Mouse (Mus musculus) heart, postnatal 0 days (tissue): ENCODE measurements around the gene Tmbim7. TPM values are rescaled to one million over a fixed set of nuclear protein-coding genes. Genes with fewer than 3 reads are reported as not detected.
"Not testable (repeated sequence)": the region's sequence is repeated elsewhere in the genome, so short reads cannot be mapped to it uniquely, and the experiment has no call there.

ENCODE experiments used
- ATAC-seq: fragments of 200-750 bp; cut with Nextera tagmentation; 2 replicates; pipeline ENCODE4 v1.8.0; 2017; ENCODE audit warnings: low read depth, moderate number of reproducible peaks, moderate library complexity; ENCODE audit not compliant: insufficient read depth
- DNase-seq: peaks from one replicate; pipeline ENCODE4 v3.0.0-alpha.2; 2016; ENCODE audit warnings: low spot score
- H3K27ac ChIP-seq: fragments of 300-500 bp; sonication (generic); 2 replicates; pipeline ENCODE4 v1.5.1; 2014; ENCODE audit warnings: low read depth, mild to moderate bottlenecking
- H3K27me3 ChIP-seq: fragments of 300-500 bp; sonication (generic); 2 replicates; pipeline ENCODE4 v1.6.1; 2014; ENCODE audit warnings: low read length, mixed read lengths; ENCODE audit not compliant: control insufficient read depth, insufficient read depth
- H3K36me3 ChIP-seq: fragments of 300-500 bp; sonication (generic); replicated peaks from 2 replicates; pipeline ENCODE4 v1.6.1; 2014; ENCODE audit warnings: low read length, mixed read lengths; ENCODE audit not compliant: control insufficient read depth, insufficient read depth
- H3K4me1 ChIP-seq: fragments of 300-500 bp; sonication (generic); 2 replicates; pipeline ENCODE4 v1.6.1; 2014; ENCODE audit warnings: antibody characterized with exemption; ENCODE audit not compliant: control insufficient read depth, insufficient read depth
- H3K4me2 ChIP-seq: fragments of 300-500 bp; sonication (generic); 2 replicates; pipeline ENCODE4 v1.6.1; 2014; ENCODE audit warnings: low read depth, mild to moderate bottlenecking, low read length, moderate library complexity
- H3K4me3 ChIP-seq: fragments of 300-500 bp; sonication (generic); 2 replicates; pipeline ENCODE4 v1.5.1; 2014; ENCODE audit warnings: low read depth, low read length
- H3K9ac ChIP-seq: fragments of 300-500 bp; sonication (generic); replicated peaks from 2 replicates; pipeline ENCODE4 v1.6.1; 2014; ENCODE audit warnings: low read depth, low read length, mixed read lengths
- H3K9me3 ChIP-seq: fragments of 300-500 bp; sonication (generic); replicated peaks from 2 replicates; pipeline ENCODE4 v1.6.1; 2016; ENCODE audit warnings: low read length; ENCODE audit not compliant: control insufficient read depth
- CTCF ChIP-seq: IDR thresholded peaks from 2 replicates; pipeline ENCODE4 v1.5.1; 2016; ENCODE audit warnings: antibody characterized with exemption, control low read depth, low read depth
- EP300 ChIP-seq: IDR thresholded peaks from 2 replicates; pipeline ENCODE4 v1.6.1; 2016; ENCODE audit warnings: antibody characterized with exemption, low read depth
- WGBS: fragments of 180-500 bp; shearing (Covaris S2); extraction: QIAGEN DNeasy Blood & Tissue Kit; methylation state at CpG from one replicate; pipeline ENCODE4 v1.1.7; 2014; 5-methylcytosine and 5-hydroxymethylcytosine counted together
- polyA plus RNA-seq: library from polyadenylated mRNA; unstranded; fragments of >200 nt; fragmentation: Nextera tagmentation; extraction: Ambion mirVana; gene quantifications from 2 replicates; pipeline ENCODE4 v1.2.1, GENCODE M21; 2015
- total RNA-seq: library from RNA; depleted of rRNA; stranded (reverse); fragments of >200 nt; gene quantifications from 2 replicates; pipeline ENCODE4 v1.2.3, GENCODE M21; 2014; ENCODE audit warnings: low replicate concordance

Tmbim7 gene
- total and polyA plus RNA-seq, 2 experiments from 2014 or later = not detected

DNA sequence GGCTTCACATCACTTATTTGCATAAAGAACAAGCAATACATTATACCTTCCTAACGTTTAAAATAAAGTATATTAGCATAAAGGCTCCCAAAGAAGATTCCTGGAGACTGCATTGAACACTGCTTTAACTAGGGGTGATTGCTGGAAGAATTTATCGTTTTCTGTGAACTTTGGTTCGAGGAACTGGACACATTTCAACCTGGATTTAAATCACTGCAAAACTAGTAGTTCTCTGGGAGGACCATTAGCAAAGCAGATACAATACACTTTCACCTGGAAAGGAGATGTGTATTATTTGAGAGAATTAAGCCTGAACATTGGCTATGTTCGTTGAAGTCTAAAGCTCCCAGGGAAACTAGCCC, 2.2 kb upstream of the Tmbim7 start:
- H3K27me3 ChIP-seq = no peaks in the 10 kb centered on the region
- TF ChIP-seq CTCF (no peak), EP300 (no peak)
- 76% methylated on average over 4 of the region's 4 CpGs for WGBS
- H3K4me3 ChIP-seq = no peak overlapping the region
- H3K4me2 ChIP-seq = no peak overlapping the region
- peaks cover 11% of the 10 kb centered on the region for H3K36me3 ChIP-seq
- H3K9me3 ChIP-seq = no peaks in the 10 kb centered on the region
- H3K27ac ChIP-seq = no peak overlapping the region
- no peak for DNase-seq
- no peak overlapping the region for H3K9ac ChIP-seq
- ATAC-seq = no peak
- 0 out of 2 replicates have a peak, but pooled peaks cover 6% of the 10 kb centered on the region for H3K4me1 ChIP-seq

DNA sequence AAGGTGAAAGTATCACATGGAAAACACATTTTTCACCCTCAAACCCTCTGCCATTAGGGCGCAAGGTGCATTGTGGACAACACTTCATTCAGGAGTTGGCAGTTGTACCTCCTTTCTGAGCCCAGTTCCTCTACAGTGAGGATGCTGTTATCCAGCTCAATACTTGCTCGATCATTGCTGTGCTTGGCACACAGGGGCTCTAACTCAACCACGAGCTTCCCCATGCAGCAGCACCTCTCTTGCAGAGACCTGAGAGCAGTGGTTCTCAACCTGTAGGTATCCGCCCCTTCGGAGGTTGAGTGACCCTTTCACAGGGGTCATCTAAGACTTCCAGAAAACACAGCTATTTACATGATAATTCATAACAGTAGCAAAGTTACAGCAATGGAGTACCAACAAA, 640 bp downstream of the Tmbim7 start:
- H3K4me1 ChIP-seq = 0 out of 2 replicates have a peak, but pooled peaks cover 4% of the 10 kb centered on the region
- H3K27ac ChIP-seq = no peak overlapping the region
- no peaks in the 10 kb centered on the region for H3K27me3 ChIP-seq
- ATAC-seq (no peak), DNase-seq (no peak)
- no peak overlapping the region for H3K4me2 ChIP-seq
- 76% methylated on average over 5 of the region's 5 CpGs for WGBS
- no peak for TF ChIP-seq EP300
- TF ChIP-seq CTCF = no peak
- H3K9ac ChIP-seq = no peak overlapping the region
- H3K36me3 ChIP-seq = no peaks in the 10 kb centered on the region
- H3K4me3 ChIP-seq = no peak overlapping the region
- no peaks in the 10 kb centered on the region for H3K9me3 ChIP-seq

DNA sequence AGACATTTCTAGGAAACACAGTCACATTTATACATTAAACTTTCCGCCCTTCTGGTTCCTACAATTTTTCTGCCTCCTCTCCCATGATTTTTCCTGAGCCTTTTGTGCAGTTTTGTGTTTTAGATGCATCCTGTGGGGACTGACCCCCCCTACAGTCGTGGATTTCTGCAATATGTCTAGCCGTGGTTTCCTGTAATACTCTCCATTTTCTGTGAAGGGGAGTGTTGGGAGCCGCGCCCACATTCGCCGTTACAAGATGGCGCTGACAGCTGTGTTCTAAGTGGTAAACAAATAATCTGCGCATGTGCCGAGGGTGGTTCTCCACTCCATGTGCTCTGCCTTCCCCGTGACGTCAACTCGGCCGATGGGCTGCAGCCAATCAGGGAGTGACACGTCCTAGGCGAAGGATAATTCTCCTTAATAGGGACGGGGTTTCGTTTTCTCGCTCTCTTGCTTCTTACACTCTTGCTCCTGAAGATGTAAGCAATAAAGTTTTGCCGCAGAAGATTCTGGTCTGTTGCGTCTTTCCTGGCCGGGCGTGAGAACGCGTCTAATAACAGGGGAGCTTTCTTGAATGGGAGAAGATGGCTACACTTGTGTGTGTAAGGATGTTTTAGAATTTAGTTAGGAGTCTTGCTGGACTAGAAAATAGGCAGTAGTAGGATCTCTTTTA, 2.1 kb downstream of the Tmbim7 start:
- 90% methylated on average over 15 of the region's 25 CpGs for WGBS
- not testable (repeated sequence) for H3K9ac ChIP-seq, H3K27me3 ChIP-seq, H3K36me3 ChIP-seq, H3K4me1 ChIP-seq, H3K4me2 ChIP-seq, ATAC-seq, H3K4me3 ChIP-seq, DNase-seq, H3K9me3 ChIP-seq, H3K27ac ChIP-seq

DNA sequence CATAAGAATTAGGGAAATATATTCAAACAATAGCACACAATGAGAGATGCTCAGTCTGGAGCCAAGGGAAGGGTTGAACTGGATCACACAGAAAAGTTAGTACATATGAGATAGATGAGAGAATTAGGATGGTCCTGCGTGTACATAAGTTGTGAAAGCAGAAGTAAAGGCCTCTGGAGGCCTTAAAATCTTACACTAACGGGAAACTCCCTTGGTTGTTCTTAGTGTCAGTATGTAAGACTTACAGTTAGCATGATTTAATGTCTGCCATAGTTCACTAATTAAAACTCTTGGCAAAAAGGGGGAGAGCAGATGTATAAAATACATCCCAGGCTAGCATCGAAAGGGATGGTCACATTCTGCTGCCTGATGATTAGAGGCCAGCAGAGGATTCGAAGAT, 2.8 kb downstream of the Tmbim7 start:
- WGBS = 76% methylated on average over 4 of the region's 4 CpGs
- no peak overlapping the region for H3K27ac ChIP-seq
- ATAC-seq = no peak

DNA sequence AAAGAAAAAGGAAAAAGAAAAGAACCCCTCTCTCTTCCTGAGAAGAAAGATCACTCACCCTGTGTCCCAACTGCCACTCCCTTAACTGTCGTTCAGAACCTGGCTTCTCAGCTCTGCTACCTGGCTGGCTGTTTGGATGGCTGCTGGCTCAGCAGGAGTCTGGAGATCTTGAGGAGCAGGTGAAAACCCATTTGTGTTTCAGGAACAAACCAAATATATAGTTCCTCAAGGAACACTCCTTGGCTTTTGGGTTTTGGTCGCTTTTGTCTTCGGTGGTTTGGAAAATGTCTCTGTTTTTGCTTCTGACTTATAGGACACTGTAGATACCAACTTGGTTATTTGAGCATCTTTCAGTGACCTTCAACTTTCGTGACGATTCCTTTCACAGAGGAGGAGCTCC, 6.1 kb downstream of the Tmbim7 start, which contains the start of gene Gatad1:
TSS of gene Gatad1 (minus strand) at position 101 of the 400 bp plus-strand sequence.
- Histone ChIP-seq H3K27ac (no peak within 1 kb of the TSS), H3K4me1 (no peaks in the 10 kb centered on the region), H3K4me2 (no peak within 1 kb of the TSS), H3K9ac (no peak within 1 kb of the TSS), H3K4me3 (no peak within 1 kb of the TSS), H3K27me3 (no peaks in the 10 kb centered on the region), H3K36me3 (no peaks in the 10 kb centered on the region), H3K9me3 (no peaks in the 10 kb centered on the region)
- no peak for ATAC-seq
- no peak for DNase-seq
- TF ChIP-seq EP300 (no peak), CTCF (no peak)
- 66% methylated on average over 5 of the region's 5 CpGs for WGBS

More for the DNA sequence above, 2.8 kb downstream of the Tmbim7 start:
- H3K4me1 ChIP-seq = no peaks in the 10 kb centered on the region
- no peak for DNase-seq
- H3K27me3 ChIP-seq = no peaks in the 10 kb centered on the region
- H3K4me2 ChIP-seq = no peak overlapping the region
- no peaks in the 10 kb centered on the region for H3K9me3 ChIP-seq
- H3K9ac ChIP-seq = no peak overlapping the region
- TF ChIP-seq CTCF = no peak
- TF ChIP-seq EP300 = no peak
- no peak overlapping the region for H3K4me3 ChIP-seq
- H3K36me3 ChIP-seq = no peaks in the 10 kb centered on the region

DNA sequence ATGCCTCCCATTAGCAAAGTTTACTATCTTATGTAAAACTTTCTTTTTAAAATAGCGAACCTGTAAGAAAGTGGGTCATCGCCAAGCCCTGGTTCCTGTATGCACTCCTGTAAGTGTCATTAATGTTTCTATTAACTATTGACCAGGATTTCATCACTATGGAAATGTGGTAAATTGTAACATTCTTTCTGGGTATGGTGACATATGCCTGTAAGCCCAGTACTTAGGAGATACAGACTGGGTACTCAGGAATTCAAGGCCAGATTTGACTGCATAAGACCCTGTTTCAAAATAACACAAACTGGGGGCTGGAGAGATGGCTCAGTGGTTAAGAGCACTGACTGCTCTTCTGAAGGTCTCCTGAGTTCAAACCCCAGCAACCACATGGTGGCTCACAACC, 14.2 kb downstream of the Tmbim7 start:
- TF ChIP-seq EP300 (no peak), CTCF (no peak)
- no peaks in the 10 kb centered on the region for H3K27me3 ChIP-seq
- H3K9ac ChIP-seq = no peak overlapping the region
- DNase-seq (no peak), ATAC-seq (no peak)
- H3K27ac ChIP-seq = no peak overlapping the region
- H3K4me3 ChIP-seq = no peak overlapping the region
- H3K9me3 ChIP-seq = no peaks in the 10 kb centered on the region
- no peaks in the 10 kb centered on the region for H3K4me1 ChIP-seq
- 89% methylated on average over 2 of the region's 2 CpGs for WGBS
- no peaks in the 10 kb centered on the region for H3K36me3 ChIP-seq
- no peak overlapping the region for H3K4me2 ChIP-seq
